Mouse (Mus musculus) mouse embryonic stem cell (cell line): Measurements from ENCODE around the gene Polr2e.
"Not testable (repeated sequence)": the region's sequence is repeated elsewhere in the genome, so short reads cannot be mapped to it uniquely, and the experiment has no call there.

Source experiments
- in situ Hi-C, 2 experiments: fragments of 300-500 bp; cut with MboI; formaldehyde crosslinking; loops; 1 replicate in 1 of 2; 3 replicates in 1 of 2; pipeline ENCODE4 v1.14.3; 2019 to 2020; ENCODE audit warnings: low sequenced_read_pairs in 2 of 2, low pct_unique_long_range_greater_than_20kb in 1 of 2, mixed read lengths in 1 of 2; ENCODE audit not compliant: unreplicated experiment in 1 of 2

The Polr2e gene

DNA sequence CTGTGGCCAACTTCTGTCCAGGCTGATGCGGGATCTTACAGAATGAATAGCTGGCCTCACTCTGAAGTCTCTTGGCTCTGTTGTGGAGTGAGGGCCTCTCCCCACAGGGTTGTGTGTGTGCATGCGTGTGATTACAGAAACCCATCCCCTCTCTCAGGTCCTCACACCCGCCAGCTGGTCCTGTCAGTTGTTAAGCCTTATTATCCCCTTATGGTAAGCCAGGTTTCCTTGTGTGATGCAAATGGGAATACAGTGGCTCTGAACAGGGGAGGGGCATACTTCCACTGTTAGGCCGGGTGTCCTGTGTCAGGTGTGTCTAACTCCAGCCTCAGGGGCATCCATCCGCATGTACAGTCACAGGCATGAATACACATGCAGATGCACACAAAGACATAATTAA is 6.2 kb upstream of the Polr2e start:
- in situ Hi-C loops = no loop called here

DNA sequence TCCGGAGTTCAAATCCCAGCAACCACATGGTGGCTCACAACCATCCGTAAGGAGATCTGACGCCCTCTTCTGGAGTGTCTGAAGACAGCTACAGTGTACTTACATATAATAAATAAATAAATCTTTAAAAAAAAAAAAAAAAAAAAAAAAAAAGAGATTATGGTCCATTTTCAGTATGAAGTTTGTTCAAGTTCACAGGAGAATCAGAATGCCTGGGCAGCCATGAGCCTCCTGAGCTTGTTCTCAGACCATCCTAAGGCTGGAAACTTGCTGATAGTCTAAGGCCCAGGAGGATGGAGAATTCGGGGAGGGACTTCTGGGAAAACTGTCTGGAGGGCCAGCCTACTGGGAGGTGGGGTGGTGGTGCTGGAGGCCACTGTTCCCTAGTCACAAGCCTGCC is 5.8 kb upstream of the Polr2e start:
- in situ Hi-C loops = not testable (repeated sequence)

DNA sequence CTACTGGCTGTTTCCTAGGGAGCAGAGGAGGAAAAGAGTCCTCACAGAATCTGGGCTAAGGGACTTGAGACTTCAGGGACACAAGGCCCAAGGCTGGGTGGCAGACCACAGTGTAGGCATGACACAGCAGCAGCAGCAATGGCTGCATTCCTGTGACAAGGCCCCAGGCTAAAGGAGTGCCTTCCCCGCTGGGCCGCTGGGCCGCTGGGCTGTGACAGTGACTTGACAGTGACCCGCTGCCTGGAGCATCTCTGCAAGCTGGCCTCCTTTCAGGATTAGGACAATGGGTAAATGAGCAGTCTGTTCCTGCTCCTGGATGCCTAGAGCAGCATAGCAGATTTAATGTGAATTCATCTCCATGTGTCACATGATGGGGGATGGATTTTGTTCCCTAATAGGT is 4.5 kb upstream of the Polr2e start:
- in situ Hi-C loops = no loop called here

GRCm38 (mm10) chr10:80041409-80042060 is 1.9 kb upstream of the Polr2e start:
- in situ Hi-C loops = not testable (repeated sequence)

- in situ Hi-C loops = no loop called here
Observed at GRCm38 (mm10) chr10:80036832-80037231, 2.8 kb downstream of the Polr2e start.

DNA sequence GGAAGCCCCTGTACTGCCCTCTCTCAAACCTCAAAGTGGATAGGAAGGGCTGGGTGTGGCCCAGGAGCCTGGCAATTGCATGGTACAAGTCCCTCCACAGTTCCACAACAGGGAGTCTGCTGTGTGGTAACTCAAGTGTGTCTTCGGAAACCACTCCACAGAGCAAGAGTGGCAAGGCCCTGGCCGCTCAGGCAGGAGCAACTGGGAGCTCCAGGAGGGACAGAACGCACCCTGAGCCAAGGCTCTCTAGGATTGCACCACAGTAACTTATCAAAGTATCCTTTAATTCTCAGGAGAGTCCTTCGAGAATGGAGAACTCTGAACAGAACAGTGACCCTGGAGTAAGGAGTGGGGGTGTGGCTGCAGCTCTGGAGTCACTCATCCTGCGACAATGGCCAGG is 3.9 kb downstream of the Polr2e start:
- in situ Hi-C loops = no loop called here

- in situ Hi-C loops = no loop called here
Observed at GRCm38 (mm10) chr10:80035148-80035547, 4.4 kb downstream of the Polr2e start.

GRCm38 (mm10) chr10:80033511-80034391 is 5.8 kb downstream of the Polr2e start:
- in situ Hi-C loops = no loop called here

GRCm38 (mm10) chr10:80032799-80033480 is 6.7 kb downstream of the Polr2e start:
- in situ Hi-C loops = no loop called here

DNA sequence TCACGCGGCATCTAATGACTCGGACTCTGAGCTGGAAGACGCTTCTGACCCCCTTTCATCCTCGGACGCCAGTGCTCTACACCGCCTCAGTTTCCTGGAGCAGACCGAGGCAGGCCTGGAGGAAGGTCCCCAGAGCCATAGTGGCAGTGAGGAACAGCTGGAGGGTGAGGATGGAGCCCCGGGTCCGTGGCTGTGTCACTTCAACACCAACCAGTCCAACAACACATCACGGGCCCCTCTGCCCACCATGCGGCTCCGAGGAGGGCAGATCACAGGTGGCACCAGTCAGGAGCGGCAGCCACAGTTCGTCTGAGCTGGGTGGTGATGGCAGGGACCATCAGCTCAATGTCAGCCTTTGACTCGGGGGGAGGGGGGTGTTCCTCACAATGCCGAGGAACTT is 8.9 kb downstream of the Polr2e start:
- in situ Hi-C loops = no loop called here

- in situ Hi-C loops = no loop called here
Observed at GRCm38 (mm10) chr10:80030191-80030590, 9.4 kb downstream of the Polr2e start.

- in situ Hi-C loops = no loop called here
Observed at GRCm38 (mm10) chr10:80028521-80028846, 11.1 kb downstream of the Polr2e start.

GRCm38 (mm10) chr10:80027681-80028520 is 11.7 kb downstream of the Polr2e start:
- in situ Hi-C loops = no loop called here

DNA sequence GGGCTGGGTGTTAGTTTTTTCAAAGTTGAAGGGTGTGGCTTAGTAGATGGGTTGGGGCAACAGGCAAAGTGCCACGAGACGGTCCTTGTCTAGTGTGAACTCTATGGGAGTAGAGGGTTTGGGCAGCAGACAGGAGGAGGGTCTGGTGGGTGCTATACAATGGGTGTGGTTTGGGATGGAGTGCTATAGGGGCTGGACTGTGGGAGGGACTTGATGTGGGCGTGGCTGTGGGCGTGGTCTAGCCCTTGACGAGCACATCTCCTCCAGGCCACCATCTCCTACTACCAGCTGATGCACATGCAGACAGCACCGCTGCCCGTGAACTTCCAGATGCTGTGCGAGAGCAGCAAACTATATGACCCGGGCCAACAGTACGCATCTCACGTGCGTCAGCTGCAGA is 13.7 kb downstream of the Polr2e start:
- in situ Hi-C loops = no loop called here

DNA sequence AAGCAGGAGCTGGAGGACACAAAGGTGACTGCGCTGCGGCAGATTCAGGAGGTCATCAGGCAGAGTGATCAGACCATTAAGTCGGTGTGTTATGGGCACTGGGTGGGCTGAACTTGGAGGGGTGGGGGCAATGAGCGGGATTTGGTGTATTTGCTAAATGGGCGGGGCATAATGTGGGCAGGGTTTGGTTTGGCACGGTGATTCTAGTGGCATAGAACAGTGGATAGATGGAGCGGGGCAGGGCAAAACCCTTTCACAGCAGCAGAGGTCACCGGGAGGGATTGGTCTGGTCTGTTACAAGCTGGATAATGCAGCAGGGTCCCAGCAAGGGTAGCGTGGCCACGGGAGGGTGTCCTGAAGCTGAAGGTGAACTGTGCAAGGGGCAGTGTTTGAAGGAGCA is 14.1 kb downstream of the Polr2e start:
- in situ Hi-C loops = no loop called here

DNA sequence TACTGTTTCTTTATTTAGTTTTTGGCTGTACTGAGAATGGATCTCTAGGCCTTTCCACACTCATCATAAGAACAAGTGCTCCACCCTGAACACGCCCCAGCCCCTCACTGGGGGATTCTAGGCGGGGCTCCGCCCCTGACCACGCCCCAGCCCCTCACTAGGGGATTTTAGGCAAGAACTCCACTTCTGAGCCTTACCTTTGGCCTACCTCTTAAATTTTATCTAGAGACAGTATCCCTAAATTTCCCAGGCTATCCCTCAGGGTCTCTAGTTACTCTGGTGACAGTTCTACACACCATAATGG is 14.6 kb downstream of the Polr2e start:
- in situ Hi-C loops = no loop called here

- in situ Hi-C loops = no loop called here
Observed at GRCm38 (mm10) chr10:80024229-80025043, 15.2 kb downstream of the Polr2e start.

DNA sequence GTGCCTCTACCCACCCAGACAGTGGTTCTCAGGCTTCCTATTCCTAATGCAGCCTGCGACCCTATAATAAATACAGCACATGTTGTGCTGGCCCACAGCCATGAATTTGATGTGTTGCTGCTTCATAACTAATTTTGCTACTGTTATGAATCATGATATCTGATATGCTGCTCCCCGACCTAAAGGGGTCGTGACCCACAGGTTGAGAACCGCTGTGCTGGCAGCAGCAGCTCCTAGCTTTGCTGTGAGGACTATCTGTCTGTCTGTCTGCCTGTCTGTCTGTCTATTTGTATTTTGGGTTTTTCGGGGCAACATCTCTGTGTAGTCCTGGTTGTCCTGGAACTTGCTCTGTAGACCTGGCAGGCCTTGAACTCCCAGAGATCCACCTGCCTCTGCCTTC is 15.8 kb downstream of the Polr2e start:
- in situ Hi-C loops = no loop called here
